Mouse (Mus musculus): ENCODE data around the gene Spata18. TPM values are rescaled to one million over a fixed set of nuclear protein-coding genes. Genes with fewer than 3 reads are reported as not detected.

Gene Spata18
- polyA plus RNA-seq, 1 experiment = not detected

GRCm38 (mm10) chr5:73697700-73698099, 46.5 kb downstream of the Spata18 start:
- H3K4me1 ChIP-seq (ENCODE audit: control insufficient read depth, insufficient read depth, low read length) = no peaks in the 10 kb centered on the region
- TF ChIP-seq CTCF (IDR thresholded peaks at IDR 0.05; ENCODE audit: insufficient read depth, low read depth, low read length) = no peak
- TF ChIP-seq POLR2A (IDR thresholded peaks at IDR 0.05; ENCODE audit: insufficient read depth, low read depth, low read length) = no peak
- WGBS = 80% methylated on average over 4 of the region's 4 CpGs
- no peak overlapping the region for H3K4me3 ChIP-seq (ENCODE audit: insufficient read depth, low read depth, low read length)
- H3K27ac ChIP-seq (ENCODE audit: insufficient read depth, low read depth, low read length) = no peak overlapping the region

GRCm38 (mm10) chr5:73701063-73701890, 50.1 kb downstream of the Spata18 start:
- Histone ChIP-seq H3K4me1 (ENCODE audit: control insufficient read depth, insufficient read depth, low read length) (no peaks in the 10 kb centered on the region), H3K27ac (ENCODE audit: insufficient read depth, low read depth, low read length) (no peak overlapping the region), H3K4me3 (ENCODE audit: insufficient read depth, low read depth, low read length) (no peak overlapping the region)
- no peak for TF ChIP-seq CTCF (IDR thresholded peaks at IDR 0.05; ENCODE audit: insufficient read depth, low read depth, low read length)
- WGBS = 81% methylated on average over 17 of the region's 17 CpGs

GRCm38 (mm10) chr5:73701946-73702710, 50.9 kb downstream of the Spata18 start:
- Histone ChIP-seq H3K4me3 (ENCODE audit: insufficient read depth, low read depth, low read length) (no peak overlapping the region), H3K27ac (ENCODE audit: insufficient read depth, low read depth, low read length) (no peak overlapping the region), H3K4me1 (ENCODE audit: control insufficient read depth, insufficient read depth, low read length) (no peaks in the 10 kb centered on the region)
- TF ChIP-seq POLR2A (IDR thresholded peaks at IDR 0.05; ENCODE audit: insufficient read depth, low read depth, low read length) (no peak), CTCF (IDR thresholded peaks at IDR 0.05; ENCODE audit: insufficient read depth, low read depth, low read length) (no peak)
- WGBS = 93% methylated on average over 12 of the region's 12 CpGs

GRCm38 (mm10) chr5:73703096-73703495, 51.9 kb downstream of the Spata18 start:
- Histone ChIP-seq H3K4me1 (ENCODE audit: control insufficient read depth, insufficient read depth, low read length) (no peaks in the 10 kb centered on the region), H3K4me3 (ENCODE audit: insufficient read depth, low read depth, low read length) (no peak overlapping the region), H3K27ac (ENCODE audit: insufficient read depth, low read depth, low read length) (no peak overlapping the region)
- TF ChIP-seq POLR2A (IDR thresholded peaks at IDR 0.05; ENCODE audit: insufficient read depth, low read depth, low read length) (no peak), CTCF (IDR thresholded peaks at IDR 0.05; ENCODE audit: insufficient read depth, low read depth, low read length) (no peak)
- WGBS = 95% methylated on average over 4 of the region's 4 CpGs

GRCm38 (mm10) chr5:73704263-73704662, 53.1 kb downstream of the Spata18 start:
- 44% methylated on average over 14 of the region's 14 CpGs for WGBS
- Histone ChIP-seq H3K4me3 (ENCODE audit: insufficient read depth, low read depth, low read length) (no peak overlapping the region), H3K4me1 (ENCODE audit: control insufficient read depth, insufficient read depth, low read length) (no peaks in the 10 kb centered on the region), H3K27ac (ENCODE audit: insufficient read depth, low read depth, low read length) (no peak overlapping the region)
- TF ChIP-seq POLR2A (IDR thresholded peaks at IDR 0.05; ENCODE audit: insufficient read depth, low read depth, low read length) (no peak), CTCF (IDR thresholded peaks at IDR 0.05; ENCODE audit: insufficient read depth, low read depth, low read length) (no peak)

GRCm38 (mm10) chr5:73704757-73705156, 53.6 kb downstream of the Spata18 start:
- Histone ChIP-seq H3K4me1 (ENCODE audit: control insufficient read depth, insufficient read depth, low read length) (no peaks in the 10 kb centered on the region), H3K4me3 (ENCODE audit: insufficient read depth, low read depth, low read length) (no peak overlapping the region), H3K27ac (ENCODE audit: insufficient read depth, low read depth, low read length) (no peak overlapping the region)
- TF ChIP-seq CTCF (IDR thresholded peaks at IDR 0.05; ENCODE audit: insufficient read depth, low read depth, low read length) (no peak), POLR2A (IDR thresholded peaks at IDR 0.05; ENCODE audit: insufficient read depth, low read depth, low read length) (no peak)
- 96% methylated on average over 8 of the region's 8 CpGs for whole genome bisulfite sequencing

- 93% methylated on average over 5 of the region's 5 CpGs for WGBS
- Histone ChIP-seq H3K27ac (ENCODE audit: insufficient read depth, low read depth, low read length) (no peak overlapping the region), H3K4me1 (ENCODE audit: control insufficient read depth, insufficient read depth, low read length) (no peaks in the 10 kb centered on the region), H3K4me3 (ENCODE audit: insufficient read depth, low read depth, low read length) (no peak overlapping the region)
- TF ChIP-seq POLR2A (IDR thresholded peaks at IDR 0.05; ENCODE audit: insufficient read depth, low read depth, low read length) = no peak
- no peak for TF ChIP-seq CTCF (IDR thresholded peaks at IDR 0.05; ENCODE audit: insufficient read depth, low read depth, low read length)
Measured at GRCm38 (mm10) chr5:73705290-73705689, 54.1 kb downstream of the Spata18 start.

GRCm38 (mm10) chr5:73712852-73713251, 61.7 kb downstream of the Spata18 start:
- no peak overlapping the region for H3K27ac ChIP-seq (ENCODE audit: insufficient read depth, low read depth, low read length)
- TF ChIP-seq POLR2A (IDR thresholded peaks at IDR 0.05; ENCODE audit: insufficient read depth, low read depth, low read length) (no peak), CTCF (IDR thresholded peaks at IDR 0.05; ENCODE audit: insufficient read depth, low read depth, low read length) (no peak)
- no peak overlapping the region for H3K4me3 ChIP-seq (ENCODE audit: insufficient read depth, low read depth, low read length)
- H3K4me1 ChIP-seq (ENCODE audit: control insufficient read depth, insufficient read depth, low read length) = no peaks in the 10 kb centered on the region
- 57% methylated on average over 7 of the region's 7 CpGs for WGBS

GRCm38 (mm10) chr5:73716941-73717340, 65.8 kb downstream of the Spata18 start:
- Histone ChIP-seq H3K4me3 (ENCODE audit: insufficient read depth, low read depth, low read length) (no peak overlapping the region), H3K27ac (ENCODE audit: insufficient read depth, low read depth, low read length) (no peak overlapping the region), H3K4me1 (ENCODE audit: control insufficient read depth, insufficient read depth, low read length) (no peaks in the 10 kb centered on the region)
- no peak for TF ChIP-seq POLR2A (IDR thresholded peaks at IDR 0.05; ENCODE audit: insufficient read depth, low read depth, low read length)
- TF ChIP-seq CTCF (IDR thresholded peaks at IDR 0.05; ENCODE audit: insufficient read depth, low read depth, low read length) = no peak
- 50% methylated on average over 2 of the region's 2 CpGs for WGBS

Measured in olfactory bulb, adult 2 months (tissue).